Mouse (Mus musculus) CH12F3 (cell line): ENCODE results near the gene Gm21969.

Experiments used
- in situ Hi-C: fragments of 300-500 bp; cut with MboI; formaldehyde crosslinking; loops from 2 replicates; pipeline ENCODE4 v1.14.3; 2020; ENCODE audit warnings: low sequenced_read_pairs

Gene Gm21969

DNA sequence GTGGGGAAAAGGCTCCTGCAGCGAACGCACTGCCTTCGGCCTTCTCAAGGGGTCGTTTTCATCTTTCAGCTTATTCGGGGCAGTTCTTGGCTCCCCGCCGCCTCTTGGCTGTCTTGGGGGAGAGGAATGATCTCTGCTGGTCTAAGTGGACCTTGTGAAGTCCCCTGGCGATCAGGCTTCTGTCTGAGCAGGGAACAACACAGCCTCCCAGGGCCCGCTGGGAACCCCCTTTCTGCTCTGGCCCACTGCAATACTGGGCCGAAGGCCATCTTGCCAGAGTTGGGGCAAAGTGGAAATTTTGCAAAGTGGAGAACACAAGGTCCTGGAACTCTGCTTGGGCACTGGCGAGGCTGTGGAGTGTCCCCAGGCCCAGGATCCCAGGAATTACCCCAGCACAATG, 18.3 kb upstream of the Gm21969 start:
- in situ Hi-C loops, result no loop called here

DNA sequence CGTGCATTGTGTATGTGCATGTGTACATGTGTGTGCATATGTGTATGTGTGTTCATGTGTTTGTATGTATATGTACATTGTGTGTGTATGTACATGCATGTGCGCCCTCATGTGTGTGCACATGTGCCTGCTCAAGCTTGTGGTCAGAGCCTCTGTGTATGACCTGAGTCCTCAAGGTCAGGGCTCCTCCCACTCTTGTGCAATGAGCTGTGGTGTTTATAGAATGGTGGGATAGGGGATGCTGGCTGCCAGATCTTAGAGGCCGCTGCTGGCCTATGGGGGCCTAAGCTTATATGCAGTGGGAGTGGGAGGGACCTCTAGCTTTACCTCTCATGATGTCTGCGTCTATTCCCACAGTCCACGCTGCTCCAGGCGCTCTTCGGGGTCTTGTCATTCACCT, 17.3 kb upstream of the Gm21969 start:
- in situ Hi-C loops, result no loop called here

DNA sequence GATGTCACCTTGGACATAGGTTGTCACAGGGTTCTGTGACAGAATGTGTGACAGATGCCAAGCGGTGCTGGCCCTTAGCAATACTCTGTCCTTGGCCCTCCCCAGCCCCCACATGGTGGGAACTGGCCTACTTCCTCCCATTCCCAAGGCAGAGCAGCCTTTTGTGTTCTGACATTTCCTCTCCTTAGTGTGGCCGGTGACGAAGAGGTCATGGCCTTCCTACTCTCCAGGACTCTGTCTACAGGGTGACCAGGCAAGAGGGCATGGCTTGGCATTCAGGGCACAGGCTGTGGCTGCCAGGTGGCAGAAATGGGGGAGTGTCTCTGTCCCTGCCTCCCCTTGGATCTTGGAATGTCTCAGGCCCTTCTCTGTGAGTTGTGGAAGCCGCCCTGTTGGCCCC, 15.6 kb upstream of the Gm21969 start:
- in situ Hi-C loops, result no loop called here

DNA sequence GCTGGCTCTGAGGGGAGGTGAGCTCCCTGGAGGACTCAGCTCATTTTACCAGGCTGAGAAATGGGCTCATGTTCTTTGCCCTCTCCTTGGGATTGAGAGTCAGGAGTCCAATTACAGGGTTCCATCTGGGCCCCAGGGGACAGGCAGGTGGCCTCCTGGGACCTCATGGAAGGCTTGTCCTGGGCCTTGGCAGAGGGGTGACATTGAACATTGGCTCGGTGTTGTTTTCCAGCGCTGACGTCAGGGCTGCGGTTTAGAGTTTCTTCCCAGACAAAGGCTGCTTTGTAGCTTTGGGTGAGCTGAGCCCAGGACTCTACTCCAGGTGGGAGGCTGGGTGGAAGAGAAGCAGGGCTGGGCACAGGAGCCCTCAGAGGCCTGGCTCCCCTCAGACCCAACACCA, 15.2 kb upstream of the Gm21969 start:
- in situ Hi-C loops, result no loop called here

DNA sequence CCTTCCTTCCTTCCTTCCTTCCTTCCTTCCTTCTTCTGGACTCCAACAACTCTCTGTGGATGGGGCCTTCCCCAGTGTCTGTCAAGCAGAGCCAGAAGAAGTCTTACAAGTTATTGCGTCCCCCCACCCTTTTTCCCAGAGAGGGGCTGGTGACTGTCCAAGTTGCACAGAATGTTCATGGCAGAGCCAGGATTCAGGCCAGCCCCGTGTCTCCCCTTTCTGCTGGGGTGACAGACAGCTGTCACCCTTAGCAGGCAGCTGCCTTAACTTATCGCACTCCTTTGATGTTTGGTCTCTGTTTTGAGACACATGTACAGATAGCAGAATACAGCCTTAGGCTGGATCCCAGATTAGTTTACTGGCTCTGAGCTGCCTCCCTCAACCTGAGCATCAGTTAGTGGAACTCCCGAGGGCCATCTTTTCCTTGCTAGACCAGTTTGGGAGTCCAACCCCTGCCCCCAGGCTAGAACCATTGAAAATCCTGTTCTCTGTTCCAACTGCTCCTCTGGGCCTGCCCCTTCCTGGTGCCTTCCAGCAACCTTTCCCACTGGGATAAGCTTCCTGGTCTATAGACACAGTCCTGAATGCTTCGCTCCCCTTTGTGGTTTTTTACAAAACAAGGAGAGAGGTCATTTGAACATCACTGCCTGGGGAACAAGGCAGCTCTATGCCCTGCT, 13.5 kb upstream of the Gm21969 start:
- in situ Hi-C loops, result no loop called here

DNA sequence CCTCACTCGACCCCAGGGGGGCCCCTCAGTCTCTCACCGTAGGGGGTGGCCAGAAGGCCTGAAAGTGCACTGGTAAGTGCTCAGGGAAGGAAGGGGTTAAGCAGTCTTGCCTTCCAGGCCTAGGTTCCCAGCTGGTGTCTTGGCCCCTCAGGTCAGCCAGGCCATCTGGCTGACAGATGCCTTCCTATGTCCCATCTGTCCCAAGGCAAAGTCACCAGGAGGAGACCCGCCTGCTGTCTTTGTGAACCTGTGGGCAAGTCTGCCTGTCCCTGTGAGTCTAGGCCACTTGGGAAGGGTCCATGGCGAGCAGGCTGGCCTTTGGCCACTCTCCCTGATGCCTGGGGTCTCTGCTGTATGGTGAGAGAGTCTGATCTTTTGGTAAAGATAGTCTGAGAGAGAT, 12.5 kb upstream of the Gm21969 start:
- in situ Hi-C loops, result no loop called here

DNA sequence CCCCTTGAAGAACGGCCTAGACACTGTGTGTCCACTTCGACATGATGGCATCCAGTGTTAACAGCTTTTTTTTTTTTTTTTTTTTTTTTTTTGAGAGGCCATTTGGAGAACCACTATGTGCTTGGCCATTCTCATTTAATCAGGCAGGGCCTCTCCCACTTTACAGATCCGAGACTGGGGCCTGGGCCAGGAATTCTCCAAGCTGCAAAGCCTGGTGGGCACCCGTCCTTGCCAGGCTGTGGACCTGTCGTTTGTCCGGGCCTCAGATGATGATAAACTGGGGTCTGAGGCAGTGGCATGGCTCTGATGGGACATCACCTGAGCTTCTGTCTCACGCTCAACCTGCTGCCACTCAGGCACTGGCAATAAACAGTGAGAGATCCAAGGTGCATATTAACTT, 10.1 kb upstream of the Gm21969 start:
- in situ Hi-C loops, result no loop called here

DNA sequence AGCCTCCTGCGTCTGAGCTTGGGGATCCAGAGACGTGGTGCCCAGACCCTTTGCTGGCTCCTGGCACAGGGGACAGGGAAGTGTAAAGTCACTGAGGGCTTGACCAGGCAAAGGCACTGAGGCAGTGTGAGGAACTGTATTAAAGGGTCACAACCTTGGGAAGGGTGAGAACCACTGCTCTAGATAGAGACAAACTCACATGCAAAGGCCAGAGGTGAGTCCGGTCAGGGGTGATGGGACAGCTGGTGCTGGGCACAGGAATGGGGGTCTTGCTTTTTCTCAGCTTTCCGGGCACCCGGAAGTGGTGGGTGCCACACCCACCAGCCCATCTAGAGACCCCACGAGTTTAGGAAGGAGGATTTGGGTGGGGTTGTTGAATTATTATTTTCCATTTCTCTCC, 9.6 kb upstream of the Gm21969 start:
- in situ Hi-C loops, result no loop called here

DNA sequence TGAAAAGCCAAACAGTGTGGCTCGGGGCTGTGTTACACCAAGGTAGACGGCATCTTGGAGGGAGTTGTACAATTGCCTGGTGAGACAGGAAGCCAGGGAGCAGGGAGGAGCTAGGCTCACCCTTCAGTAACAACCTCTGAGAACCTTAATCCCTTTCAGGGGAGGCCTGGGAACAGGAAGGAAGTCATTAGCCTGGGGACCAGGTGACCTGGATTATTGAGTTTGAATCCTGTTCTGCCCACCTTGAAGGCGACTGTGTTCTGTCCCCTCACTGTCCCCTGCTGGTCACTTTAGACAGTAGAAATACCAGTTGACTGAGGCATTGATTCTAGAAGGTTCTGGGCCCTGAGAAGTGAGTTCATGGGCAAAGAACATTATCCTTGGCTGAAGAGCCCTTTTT, 8.9 kb upstream of the Gm21969 start:
- in situ Hi-C loops, result no loop called here

DNA sequence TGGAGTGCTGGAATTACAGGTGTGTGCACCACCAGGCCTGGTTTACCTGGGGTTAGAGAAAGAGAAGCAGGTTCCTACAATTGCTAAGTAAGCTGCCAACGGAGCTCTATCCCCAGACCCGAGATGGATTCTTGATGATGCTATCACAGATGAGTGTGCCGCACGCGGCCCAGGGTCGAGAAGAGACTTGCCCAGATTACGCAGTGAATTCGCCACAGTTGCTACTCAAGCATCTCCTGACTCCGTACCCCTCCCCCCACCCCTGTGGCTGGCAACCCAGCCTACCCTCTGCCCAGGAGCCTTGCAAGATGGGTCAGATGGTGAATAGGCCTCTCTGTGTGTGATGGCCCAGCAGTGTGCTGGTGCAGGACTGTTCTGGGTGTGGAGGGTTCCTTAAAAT, 6.3 kb upstream of the Gm21969 start:
- in situ Hi-C loops, result no loop called here

DNA sequence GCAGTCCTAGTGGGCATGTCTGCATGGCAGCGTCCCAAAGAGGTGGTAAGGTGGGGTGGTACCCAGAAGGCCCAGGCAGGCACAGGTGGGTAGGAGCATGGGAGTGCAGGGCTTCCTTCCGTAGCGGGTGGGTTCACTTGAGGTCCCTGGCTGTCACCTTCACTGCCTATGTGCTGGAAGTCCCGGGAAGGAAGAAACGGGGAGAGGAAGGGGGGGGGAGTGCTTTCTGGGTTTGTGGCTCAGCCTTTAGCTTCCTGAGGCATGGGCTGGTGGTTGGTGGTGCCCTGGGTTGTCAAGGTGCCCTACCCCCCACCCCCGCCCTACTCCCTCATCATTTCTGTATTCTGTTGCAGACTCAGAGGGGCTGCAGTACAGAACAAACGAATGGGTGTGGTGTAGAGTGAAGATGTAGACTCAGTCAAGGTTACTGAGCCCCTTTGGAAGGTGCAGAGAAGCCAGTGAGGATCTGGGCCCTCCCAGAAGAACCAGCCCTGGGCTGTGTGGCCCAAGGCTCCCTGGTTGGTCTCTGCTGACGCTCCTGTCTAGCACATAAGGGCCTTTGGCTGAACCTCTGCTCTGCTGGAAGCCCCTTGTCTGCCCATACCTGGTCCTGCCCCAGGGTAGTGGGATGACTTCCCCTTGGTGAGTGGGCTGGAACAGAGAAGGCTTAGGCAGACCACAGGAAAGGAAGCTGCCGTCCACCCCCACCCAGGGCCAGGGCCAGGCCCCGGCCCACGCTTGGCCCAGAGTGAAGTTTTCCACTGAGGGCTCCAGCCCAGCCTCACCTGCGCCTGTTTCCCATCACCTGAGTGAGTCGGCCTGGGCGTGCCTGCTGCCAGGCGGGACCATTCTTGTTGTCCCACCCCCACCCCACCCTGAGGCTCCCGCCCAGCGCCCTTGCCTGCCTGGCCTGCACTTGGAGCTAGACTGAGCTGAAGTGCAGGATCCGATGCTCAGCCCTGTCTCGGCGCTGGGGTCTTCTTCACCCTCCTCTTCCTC, 5.4 kb upstream of the Gm21969 start:
- in situ Hi-C loops, result no loop called here

DNA sequence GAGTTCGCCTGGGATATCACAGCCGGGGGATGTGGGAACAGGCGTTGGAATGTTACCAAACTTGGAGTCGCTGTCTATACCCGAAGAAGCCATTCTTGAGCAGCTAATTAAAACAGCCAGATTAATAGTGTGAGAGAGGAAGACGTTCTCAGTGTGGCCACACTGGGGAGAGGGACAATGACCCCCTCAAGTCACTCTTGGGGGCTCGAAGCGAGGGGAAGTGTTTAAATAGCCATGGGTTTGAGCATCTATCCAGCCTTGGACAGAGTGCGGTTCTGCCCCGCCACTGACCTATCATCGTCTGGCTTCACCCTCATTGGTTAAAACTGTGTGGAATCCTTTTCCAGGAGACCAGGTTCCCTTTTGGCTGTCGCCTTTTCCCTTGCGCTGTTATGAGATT, 4.6 kb upstream of the Gm21969 start:
- in situ Hi-C loops, result no loop called here

DNA sequence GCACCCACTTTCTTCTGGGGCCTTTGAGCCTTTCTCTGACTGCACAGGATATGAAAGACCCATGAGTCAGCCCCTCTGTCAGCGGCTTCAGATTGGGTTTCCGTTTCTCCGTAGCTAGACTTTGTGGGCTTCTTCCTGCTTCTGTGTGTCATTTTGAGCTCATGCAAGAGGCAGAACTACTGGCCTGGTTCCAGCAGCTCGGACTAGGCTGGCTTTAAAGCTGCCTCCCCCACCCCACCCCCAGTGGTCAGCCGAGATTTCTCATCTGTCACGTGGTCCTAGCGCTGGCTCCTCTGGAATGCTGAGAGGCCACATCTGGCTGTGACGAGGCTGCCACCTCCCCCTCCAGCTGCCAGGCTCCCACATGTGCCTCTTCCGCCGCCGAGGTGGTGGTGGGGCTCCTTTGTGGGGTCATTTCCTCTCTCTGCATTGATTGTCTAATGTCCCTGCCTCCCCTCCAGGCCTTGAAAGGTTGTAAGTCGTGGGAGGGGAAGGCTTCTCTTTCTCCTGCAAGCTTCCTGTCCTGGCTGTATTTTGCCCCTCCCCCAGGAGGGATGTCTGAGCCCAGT, 4.0 kb upstream of the Gm21969 start:
- in situ Hi-C loops, result no loop called here

DNA sequence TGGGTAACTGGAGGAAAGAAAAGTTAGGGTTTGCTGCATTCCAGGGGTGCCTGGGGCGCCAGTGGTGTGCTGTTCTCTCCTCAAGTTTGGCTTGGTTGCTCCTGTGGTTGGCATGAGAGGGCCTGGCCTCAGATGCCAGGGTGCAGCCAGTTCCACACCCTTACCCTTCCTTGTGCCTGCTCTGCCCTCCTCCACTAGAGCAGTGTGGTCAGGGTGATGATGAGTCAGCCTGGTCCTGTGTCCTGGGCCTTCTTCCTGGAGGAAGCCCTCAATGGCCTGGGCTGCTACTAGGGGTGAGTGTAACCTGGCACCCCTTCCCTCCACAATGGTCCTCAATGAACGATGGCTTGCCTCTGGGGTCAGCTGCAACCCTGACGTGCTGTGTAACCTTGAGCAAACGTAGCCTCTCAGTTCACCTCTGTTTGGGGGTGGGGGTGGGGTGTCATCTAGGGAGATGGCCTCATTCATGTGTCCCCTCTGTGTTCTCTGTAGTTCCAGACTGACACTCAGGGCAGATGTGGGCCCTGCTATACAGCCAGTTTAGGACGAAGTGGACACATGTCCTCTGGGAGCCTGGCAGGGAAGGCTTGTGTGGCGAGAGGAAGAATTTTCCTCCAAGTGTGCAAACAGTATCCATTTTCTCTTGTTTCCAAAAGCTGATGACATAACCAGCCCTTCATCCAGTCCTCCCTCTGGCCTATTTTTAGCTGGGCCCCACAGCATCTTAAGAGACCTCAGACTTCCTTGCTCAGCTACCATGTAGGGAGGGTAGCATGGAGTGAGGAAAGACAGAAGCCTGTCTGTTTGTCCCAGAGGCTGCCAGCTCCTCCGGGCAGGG, 1.2 kb upstream of the Gm21969 start:
- in situ Hi-C loops, result no loop called here

DNA sequence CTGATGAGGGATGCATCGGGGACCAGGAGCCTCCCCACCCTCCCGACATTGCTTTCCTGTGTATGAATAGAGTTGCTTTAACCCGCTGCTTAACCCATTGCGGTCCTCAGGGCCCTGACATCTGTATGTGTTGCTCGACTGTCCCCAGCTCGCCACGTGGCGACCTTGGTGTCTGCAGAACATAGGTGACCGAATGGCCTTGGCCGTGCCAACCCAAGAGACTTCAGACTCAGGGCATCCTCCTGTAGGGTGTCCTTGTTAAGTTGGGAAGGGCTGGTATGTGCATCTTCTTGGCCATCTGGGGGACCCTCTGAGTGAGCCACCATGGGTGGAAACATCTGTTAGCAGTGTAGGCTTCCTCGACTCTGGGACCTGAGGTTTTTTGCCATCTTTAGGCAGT, 2.2 kb downstream of the Gm21969 start:
- in situ Hi-C loops, result no loop called here

DNA sequence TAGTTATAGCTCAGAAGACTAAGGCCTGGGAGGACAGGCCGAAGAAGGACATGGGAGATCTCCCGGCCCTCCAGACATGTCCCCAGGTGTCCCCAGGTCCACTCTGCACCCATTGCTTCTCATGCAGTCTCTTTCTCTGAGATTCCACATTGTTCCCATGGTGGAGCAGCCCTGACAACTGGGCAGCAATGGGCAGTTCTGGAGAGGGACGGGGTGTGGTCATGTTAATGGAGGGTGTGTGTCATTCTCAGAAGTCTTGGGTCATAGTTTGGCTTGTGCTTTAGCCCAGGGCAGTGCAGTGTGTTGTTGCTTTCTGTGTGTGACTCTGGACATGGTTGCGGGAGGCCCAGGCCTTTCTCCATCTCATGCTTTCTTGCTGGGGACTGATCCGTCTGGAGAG, 3.7 kb downstream of the Gm21969 start:
- in situ Hi-C loops, result no loop called here

DNA sequence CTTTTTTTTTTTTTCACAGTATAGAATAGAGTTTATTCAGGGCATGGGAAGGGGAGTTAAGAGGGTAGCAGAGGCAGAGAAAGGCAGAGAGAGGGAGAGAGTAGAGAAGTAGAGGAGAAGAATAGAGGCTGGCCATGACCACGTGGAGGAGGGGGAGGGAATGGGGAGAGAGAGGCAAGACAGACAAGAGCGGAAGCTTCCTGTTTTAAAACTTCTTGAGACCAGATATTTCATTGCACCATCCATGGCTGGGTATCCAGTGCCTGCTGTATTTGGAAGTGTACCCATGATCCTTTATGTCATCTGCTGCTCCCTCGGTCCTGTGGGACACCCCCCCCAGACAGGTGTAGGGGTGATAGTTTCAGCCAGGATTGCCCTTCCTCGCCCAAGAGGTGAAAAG, 6.0 kb downstream of the Gm21969 start:
- in situ Hi-C loops, result no loop called here

DNA sequence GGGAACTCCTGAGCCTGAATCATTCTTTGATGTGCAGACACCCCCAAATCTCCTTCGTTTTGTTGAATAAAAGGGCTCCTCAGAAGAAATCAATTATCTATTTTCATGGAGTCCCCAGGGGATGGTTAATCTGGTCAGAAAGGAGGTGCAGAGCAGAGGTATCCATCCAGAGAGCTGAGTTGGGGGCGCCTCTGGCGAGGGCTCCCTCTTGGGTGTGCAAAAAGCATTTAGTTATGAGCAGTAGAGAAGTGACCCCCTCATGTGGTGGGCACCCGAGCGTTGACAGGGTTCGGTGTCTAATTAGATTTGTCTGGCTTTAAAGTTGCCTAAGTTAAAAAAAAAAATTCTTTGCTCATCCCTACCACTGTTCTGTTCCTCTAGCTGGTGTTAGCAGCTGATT, 8.0 kb downstream of the Gm21969 start:
- in situ Hi-C loops, result no loop called here

DNA sequence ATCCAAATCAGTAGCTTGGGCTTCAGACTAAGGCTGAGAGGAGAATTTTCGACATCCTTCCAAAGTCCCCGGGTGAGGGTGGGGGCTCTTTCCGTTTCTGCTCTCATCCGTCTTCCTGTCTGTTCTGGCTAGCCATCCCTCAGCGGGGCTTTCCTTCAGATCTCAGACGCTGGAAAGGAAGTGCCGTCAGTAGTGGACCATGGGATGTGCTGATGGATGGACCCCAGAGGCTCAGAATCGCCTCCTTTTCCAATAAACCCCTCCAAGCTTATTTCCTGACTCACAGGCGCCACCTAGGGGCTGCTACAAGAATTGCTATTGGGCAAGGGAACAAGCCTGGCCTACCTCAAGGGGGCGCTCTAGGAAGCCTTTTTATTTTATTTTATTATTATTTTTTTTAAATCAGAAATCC, 8.6 kb downstream of the Gm21969 start:
- in situ Hi-C loops, result no loop called here

DNA sequence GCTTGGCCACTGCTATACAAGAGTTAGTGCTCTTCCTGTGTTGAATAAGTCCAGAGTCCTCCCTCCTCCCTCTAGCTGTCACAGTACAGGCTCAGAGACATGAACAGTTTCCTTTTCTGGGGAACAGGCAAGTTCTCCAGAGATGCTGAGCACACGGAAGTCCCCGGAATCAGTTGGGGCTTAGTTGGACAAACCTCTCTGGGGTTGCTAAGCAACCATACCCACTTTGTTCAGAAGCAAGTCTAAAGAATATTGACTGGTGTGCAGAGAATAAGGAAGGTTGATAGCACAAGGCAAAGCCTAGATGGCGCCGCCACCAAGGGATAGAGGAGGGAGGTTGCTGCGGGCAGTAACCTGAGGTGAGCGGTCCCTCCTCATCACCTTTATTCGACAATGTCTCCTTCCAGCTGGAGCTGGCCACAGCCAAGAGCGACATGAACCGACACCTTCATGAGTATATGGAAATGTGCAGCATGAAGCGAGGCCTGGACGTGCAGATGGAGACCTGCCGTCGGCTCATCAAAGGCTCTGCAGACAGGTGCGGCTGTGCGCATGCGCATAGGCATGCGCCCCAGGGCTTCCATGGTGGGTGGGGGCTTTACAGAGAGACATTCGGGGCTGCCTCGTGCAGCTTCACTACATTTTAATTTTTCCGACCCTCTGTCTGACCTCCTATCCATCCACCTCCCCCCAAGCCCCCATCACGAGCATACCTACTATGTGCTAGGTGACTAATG, 11.7 kb downstream of the Gm21969 start:
- in situ Hi-C loops, result no loop called here
